Mouse (Mus musculus) kidney, adult 2 months (tissue): Measurements from ENCODE around the gene Ddx60. TPM values are rescaled to one million over a fixed set of nuclear protein-coding genes. Genes with fewer than 3 reads are reported as not detected.

ENCODE experiments used
- DNase-seq: peaks from one replicate; pipeline ENCODE4 v3.0.0; 2021
- H3K27ac ChIP-seq: fragments of 200-500 bp; 2 replicates; pipeline ENCODE4 v1.5.1; 2012; ENCODE audit warnings: low read depth, low read length, control low read depth, inconsistent platforms; ENCODE audit not compliant: insufficient read depth
- H3K27me3 ChIP-seq: fragments of 200-500 bp; replicated peaks from 2 replicates; pipeline ENCODE4 v1.6.1; 2012; ENCODE audit warnings: mild to moderate bottlenecking, moderate library complexity, low read length, inconsistent platforms; ENCODE audit not compliant: control insufficient read depth, insufficient read depth
- H3K36me3 ChIP-seq: fragments of 200-500 bp; 2 replicates; pipeline ENCODE4 v1.6.1; 2012; ENCODE audit warnings: mild to moderate bottlenecking, moderate library complexity, low read length, inconsistent platforms; ENCODE audit not compliant: control insufficient read depth, insufficient read depth
- H3K4me1 ChIP-seq: fragments of 200-500 bp; 2 replicates; pipeline ENCODE4 v1.6.1; 2011; ENCODE audit warnings: low read length; ENCODE audit not compliant: control insufficient read depth, insufficient read depth
- H3K4me3 ChIP-seq: fragments of 200-500 bp; 2 replicates; pipeline ENCODE4 v1.5.1; 2011; ENCODE audit warnings: mild to moderate bottlenecking, low read depth, low read length, control low read depth; ENCODE audit not compliant: insufficient read depth
- CTCF ChIP-seq: fragments of 200-500 bp; conservative IDR thresholded peaks from 2 replicates; pipeline ENCODE4 v1.5.1; 2011; ENCODE audit warnings: low read depth, mild to moderate bottlenecking, control low read depth, low read length, moderate library complexity, mixed read lengths; ENCODE audit not compliant: insufficient read depth, insufficient read length
- POLR2A ChIP-seq: fragments of 200-500 bp; IDR thresholded peaks from one replicate; pipeline ENCODE4 v1.6.1; 2011; ENCODE audit warnings: low read depth, low read length, control low read depth
- WGBS: fragments of 180-500 bp; shearing (Covaris S2); methylation state at CpG from one replicate; pipeline ENCODE4 v1.1.7; 2018; 5-methylcytosine and 5-hydroxymethylcytosine counted together
- polyA plus RNA-seq: library from polyadenylated mRNA; depleted of rRNA; stranded (reverse); fragments of >200 nt; gene quantifications from 2 replicates; pipeline ENCODE4 v1.2.3, GENCODE M21; 2012; rRNA removed

Gene Ddx60
- polyA plus RNA-seq, 1 experiment: 0.95 TPM

- Histone ChIP-seq H3K36me3 (no peaks in the 10 kb centered on the region), H3K27me3 (no peaks in the 10 kb centered on the region), H3K4me3 (no peak overlapping the region), H3K27ac (no peak overlapping the region), H3K4me1 (no peaks in the 10 kb centered on the region)
- DNase-seq: no peak
- TF ChIP-seq CTCF (no peak), POLR2A (no peak)
These were observed 132.5 kb downstream of the Ddx60 start for GRCm38 (mm10) chr8:62060357-62060756.

- no peak for TF ChIP-seq POLR2A
- TF ChIP-seq CTCF: no peak
These were observed 140.4 kb downstream of the Ddx60 start for GRCm38 (mm10) chr8:62068305-62068704.

GRCm38 (mm10) chr8:62080195-62080802 is 152.4 kb downstream of the Ddx60 start:
- 43% methylated on average over 3 of the region's 3 CpGs for WGBS
- TF ChIP-seq POLR2A (no peak), CTCF (no peak)
- DNase-seq: peak; percentile 43

More at GRCm38 (mm10) chr8:62068305-62068704, 140.4 kb downstream of the Ddx60 start:
- Histone ChIP-seq H3K4me3 (no peak overlapping the region), H3K27me3 (no peaks in the 10 kb centered on the region), H3K4me1 (no peaks in the 10 kb centered on the region), H3K36me3 (no peaks in the 10 kb centered on the region), H3K27ac (no peak overlapping the region)
- DNase-seq: no peak

GRCm38 (mm10) chr8:62081804-62082203 is 153.9 kb downstream of the Ddx60 start:
- 80% methylated on average over 2 of the region's 2 CpGs for WGBS
- TF ChIP-seq CTCF (no peak), POLR2A (no peak)
- DNase-seq: no peak
- Histone ChIP-seq H3K4me3 (no peak overlapping the region), H3K27ac (no peak overlapping the region), H3K27me3 (no peaks in the 10 kb centered on the region), H3K36me3 (no peaks in the 10 kb centered on the region), H3K4me1 (no peaks in the 10 kb centered on the region)

More at GRCm38 (mm10) chr8:62080195-62080802, 152.4 kb downstream of the Ddx60 start:
- H3K27ac ChIP-seq: no peak overlapping the region
- no peak overlapping the region for H3K4me3 ChIP-seq
- H3K27me3 ChIP-seq: no peaks in the 10 kb centered on the region
- no peaks in the 10 kb centered on the region for H3K4me1 ChIP-seq
- H3K36me3 ChIP-seq: no peaks in the 10 kb centered on the region

Other genes with a start within 250 kb of the Ddx60 start
- 37.3 and 47.5 TPM in 2 replicates for gene Palld, start 25.4 kb upstream of the Ddx60 start, polyA plus RNA-seq
- not detected in 2 replicates for gene Anxa10, start 195.1 kb downstream of the Ddx60 start, polyA plus RNA-seq